Mouse (Mus musculus) brain, embryonic 14.5 days (tissue): Measurements from ENCODE around the gene Senp1. TPM values are rescaled to one million over a fixed set of nuclear protein-coding genes. Genes with fewer than 3 reads are reported as not detected.
A peak's percentile ranks its signal among the peaks of the same experiment; 100 is the strongest.

Experiments
- DNase-seq: peaks from one replicate; pipeline ENCODE4 v3.0.0-alpha.2; 2011; ENCODE audit warnings: low read depth
- CTCF ChIP-seq: fragments of 200-500 bp; IDR thresholded peaks from 2 replicates; pipeline ENCODE4 v1.5.1; 2012; ENCODE audit warnings: inconsistent platforms, mild to moderate bottlenecking, moderate library complexity, borderline replicate concordance; ENCODE audit not compliant: insufficient read depth, insufficient read length; ENCODE audit errors: extremely low read depth
- POLR2A ChIP-seq: fragments of 200-500 bp; IDR thresholded peaks from 2 replicates; pipeline ENCODE4 v1.6.1; 2012; ENCODE audit warnings: mild to moderate bottlenecking, inconsistent platforms, borderline replicate concordance; ENCODE audit not compliant: poor library complexity, insufficient read depth, insufficient read length, severe bottlenecking; ENCODE audit errors: extremely low read depth
- polyA plus RNA-seq: library from polyadenylated mRNA; depleted of rRNA; stranded (reverse); fragments of >200 nt; gene quantifications from 2 replicates; pipeline ENCODE4 v1.2.3, GENCODE M21; 2012

Gene Senp1
- polyA plus RNA-seq, 1 experiment, result 25.3 TPM

DNA sequence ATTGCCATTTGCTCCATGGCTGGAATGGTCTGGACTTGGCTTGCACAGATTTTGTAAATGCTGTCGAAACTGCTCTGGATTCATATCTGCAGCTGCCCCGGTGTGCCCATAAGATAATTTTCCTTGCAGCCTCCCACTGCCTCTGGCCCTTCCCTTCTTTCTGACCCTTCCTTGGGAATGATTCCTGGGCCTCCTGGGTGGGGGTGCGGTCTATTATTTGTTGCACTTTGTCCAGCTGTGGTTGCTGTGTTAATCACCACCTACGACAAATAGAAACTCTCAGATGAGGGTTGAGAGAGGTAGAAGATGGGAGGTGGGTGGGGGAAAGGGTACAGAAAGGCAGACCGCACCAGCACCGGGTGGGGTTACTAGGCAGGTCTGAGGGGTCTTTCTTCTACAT is 13.7 kb upstream of the Senp1 start:
- no peak for TF ChIP-seq POLR2A
- TF ChIP-seq CTCF, result no peak
- no peak for DNase-seq

DNA sequence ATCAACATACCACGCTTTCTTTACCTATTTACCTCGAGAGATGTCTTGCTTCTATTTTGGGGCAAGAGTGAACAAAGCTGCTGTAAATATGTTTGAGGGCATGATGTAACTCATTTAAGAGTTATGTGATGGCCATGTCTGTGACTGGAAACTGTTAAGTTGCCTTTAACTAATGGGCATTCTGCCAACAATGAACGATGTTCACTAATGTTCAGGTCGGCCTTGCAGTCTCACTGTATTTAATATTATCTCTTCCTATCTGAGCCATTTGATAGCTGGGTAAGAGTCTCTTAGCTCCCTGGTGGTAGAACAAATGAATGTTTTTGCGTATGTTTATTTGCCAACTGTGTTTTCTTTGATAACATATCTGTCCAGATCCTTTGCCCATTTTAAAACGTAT is 13.0 kb upstream of the Senp1 start:
- no peak for DNase-seq

DNA sequence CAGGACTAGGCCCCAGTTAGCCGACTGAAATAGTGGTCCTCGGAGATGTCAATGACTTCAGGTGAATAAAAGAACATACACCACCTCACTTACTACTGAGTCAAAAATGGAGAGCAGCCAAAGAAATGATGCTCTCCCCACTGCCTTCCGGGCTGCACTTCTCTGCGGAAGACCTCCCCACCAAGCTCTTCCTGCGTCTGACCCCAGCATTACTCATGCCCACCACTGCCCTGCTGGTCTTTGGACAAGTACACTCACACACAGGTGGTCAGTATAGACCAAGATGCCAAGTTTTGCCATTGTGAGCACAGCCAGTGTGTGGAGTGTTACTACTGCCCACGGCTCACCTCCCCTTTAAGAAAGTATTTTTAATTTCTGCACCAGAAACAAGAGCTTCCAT is 8.9 kb upstream of the Senp1 start:
- no peak for DNase-seq
- TF ChIP-seq CTCF (no peak), POLR2A (no peak)

More for the DNA sequence above, 13.0 kb upstream of the Senp1 start:
- no peak for TF ChIP-seq CTCF
- TF ChIP-seq POLR2A, result no peak

DNA sequence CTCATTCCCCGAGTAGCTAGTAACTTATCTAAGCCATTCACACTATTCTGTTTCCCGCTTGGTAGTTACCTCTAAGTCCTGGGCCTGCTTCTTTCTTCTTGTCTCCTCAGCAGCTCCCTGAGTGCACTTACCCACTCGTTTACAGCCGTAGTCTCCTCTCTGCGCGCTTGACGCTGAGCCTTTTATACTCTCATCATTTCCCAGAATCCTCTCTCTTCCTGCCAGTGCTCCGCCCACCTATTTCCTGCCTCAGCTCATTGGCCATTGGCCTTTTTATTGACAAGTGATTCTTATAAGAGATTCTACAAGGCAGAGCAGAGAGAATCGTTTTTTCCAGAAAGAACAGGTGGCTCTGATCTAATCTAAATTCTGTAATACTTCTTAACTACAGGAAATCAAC is 5.0 kb upstream of the Senp1 start:
- TF ChIP-seq POLR2A, result no peak
- no peak for TF ChIP-seq CTCF
- DNase-seq, result peak; percentile 4

DNA sequence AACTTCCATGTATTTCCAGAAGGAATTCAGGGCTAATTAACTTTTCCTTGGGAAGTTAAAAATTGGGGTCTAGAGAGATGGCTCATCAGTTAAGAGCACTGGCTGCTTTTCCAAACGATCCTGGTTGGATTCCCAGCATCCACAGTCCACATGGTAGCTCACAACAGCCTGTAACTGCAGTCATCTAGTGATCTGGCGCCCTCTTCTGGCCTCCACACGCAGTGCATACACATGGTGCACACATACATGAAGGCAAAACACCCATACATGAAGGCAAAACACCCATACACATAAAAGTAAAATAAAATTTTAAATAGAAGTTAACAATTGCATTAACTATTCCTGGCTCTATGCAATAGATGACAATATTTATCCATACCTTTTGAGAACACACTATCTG is 3.4 kb upstream of the Senp1 start:
- DNase-seq, result no peak
- no peak for TF ChIP-seq POLR2A
- TF ChIP-seq CTCF, result peak; percentile 12; the same call in 1 of the 2 replicates

DNA sequence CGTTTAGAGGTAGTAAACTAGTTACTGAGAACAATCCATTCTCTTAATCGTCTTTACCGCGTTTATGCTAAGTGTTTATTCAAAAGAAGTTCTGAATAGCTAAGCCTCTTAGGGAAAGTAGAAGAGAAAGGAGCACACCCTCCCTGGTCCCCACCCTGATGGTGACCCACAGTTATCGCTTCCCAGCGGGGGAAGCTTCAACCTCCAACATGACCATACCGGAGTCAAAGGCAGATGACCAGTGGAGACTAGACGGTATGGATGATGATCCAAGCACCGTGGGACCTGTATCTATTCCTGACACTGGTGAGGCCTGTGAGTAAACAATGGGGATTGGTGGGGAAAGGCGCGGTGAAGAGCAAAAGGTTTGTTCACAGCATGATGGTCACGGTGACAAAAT is 1.4 kb upstream of the Senp1 start:
- no peak for DNase-seq
- no peak for TF ChIP-seq CTCF

DNA sequence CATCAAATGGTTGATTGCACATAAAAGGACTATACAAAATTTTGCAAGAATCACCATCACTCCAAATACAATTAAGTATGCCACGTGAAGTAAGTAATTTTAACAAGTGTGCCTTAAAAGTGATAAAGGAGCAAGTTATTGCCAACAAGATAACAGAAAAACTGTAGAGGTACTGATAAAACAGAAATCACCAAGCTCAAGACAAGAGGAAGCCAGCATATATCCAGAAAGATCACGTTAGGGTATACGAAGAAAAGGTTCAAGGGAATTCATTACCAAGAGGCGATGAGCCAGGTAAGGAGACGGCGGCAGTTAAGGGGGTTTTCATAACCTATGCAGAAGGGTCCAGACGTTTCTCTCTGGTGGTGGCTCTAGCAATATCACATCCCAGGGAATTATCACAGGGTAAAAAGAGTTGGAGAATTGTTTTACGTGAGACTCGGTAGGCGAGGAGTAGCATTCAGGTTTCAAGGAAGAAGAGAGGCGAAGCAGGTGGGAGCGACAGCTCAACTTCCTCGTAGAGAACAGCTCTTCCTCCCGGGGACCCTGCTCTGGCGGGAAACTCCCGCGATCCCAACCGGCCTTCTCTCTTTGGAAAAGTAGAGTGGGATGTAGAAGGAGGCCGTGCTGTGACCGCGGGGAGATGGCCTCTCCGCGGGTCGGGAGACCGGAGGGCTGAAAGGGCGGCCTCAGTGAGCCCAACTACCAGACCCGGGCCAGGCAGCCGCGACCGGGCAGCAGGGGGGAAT is 998 bp downstream of the Senp1 start, which contains the start of gene Pfkm:
TSS of gene Pfkm (plus strand) at position 218 of the 749 bp plus-strand sequence.
- TF ChIP-seq CTCF (no peak), POLR2A (no peak)
- DNase-seq, result no peak

DNA sequence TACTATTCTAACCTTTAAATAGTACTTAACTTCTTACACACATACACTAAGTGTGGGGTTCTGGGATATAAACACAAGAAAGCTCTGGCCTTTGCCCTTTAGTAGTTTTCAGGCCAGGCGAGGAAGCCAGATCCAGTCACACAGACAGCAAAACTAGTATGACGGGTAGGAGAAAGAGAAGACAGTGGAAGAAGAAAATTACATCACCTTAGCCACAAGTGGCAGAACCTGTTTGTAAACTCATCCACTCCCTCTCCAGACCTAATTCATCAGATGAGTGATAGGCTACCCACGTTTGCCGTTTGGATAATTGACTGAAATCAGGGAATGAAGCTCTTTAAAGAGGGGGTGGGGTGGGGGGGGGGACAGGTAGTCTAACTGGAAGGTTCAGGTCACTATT is 1.7 kb downstream of the Senp1 start:
- TF ChIP-seq CTCF (no peak), POLR2A (no peak)
- no peak for DNase-seq

DNA sequence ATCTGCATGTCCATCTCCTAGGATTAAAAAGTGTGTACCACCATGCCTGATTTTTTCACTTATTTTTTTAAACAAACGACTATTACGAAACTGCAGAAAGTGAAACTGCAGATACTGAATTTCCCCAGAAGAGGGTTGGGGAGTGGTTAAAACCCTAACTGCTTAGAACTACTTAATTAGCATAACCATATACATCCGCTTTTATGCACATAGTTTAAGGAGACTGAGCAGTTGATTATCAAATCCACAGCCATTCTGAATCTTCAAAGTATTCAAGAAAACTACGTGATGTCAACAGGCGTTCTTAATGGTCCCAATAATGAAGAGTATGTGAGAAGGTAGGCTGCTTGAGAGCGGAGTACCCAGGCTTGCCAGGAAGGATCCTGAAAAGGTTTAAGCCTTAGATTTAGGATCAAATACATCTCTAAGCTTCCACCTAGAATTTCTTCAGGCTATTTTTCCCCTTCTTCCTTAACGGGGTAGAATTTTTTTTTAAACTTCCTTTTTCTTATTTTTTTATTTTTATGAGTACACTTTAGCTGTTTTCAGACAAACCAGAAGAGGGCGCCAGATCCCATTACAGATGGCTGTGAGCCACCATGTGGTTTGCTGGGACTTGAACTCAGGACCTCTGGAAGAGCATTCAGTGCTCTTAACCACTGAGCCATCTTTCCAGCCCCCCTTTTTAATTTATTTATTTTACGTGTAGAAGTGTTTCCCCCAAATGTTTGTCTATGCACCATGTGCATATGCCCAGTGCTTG is 3.9 kb downstream of the Senp1 start:
- peak; percentile 13 for DNase-seq
- TF ChIP-seq POLR2A (no peak), CTCF (peak; percentile 45; the same call in 1 of the 2 replicates)

DNA sequence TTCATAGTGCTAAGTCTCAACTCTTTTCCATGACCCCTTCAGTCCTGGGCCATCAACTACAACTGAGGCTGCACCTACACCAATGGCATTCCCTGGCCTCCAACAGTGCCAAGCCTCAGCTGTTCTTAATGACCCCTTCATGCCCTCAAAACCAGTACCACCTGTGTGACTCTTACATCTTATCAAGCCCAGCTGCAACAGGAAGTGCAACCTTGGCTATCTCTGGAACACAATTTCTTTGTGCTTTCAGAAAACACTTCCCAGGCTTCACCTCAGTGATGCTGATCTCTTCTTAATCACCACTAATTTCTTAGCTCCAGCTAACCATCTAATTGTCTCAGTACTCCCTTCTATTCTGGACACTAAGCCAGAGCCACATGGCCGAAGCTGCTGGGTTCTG is 4.7 kb downstream of the Senp1 start:
- no peak for DNase-seq
- TF ChIP-seq CTCF (no peak), POLR2A (no peak)

DNA sequence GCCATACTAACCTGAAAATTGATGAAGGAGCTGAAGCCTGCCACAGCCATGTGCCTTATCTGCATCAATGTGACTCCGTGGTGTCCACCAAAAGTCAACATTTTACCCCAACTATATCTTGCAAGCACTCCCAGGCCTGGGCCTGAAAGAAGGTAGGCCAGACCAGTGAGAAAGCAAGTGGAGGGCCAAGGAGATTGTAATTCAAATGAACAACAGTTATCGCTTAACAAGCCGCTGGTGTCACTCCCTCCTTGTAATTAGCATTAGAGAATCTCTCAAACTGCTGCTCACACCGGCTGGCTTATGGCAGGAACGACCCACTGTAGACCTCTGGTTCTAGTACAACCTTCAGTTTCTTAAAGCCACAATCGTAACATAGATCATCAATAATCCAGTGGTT is 16.6 kb downstream of the Senp1 start:
- DNase-seq, result no peak
- TF ChIP-seq POLR2A (no peak), CTCF (no peak)

DNA sequence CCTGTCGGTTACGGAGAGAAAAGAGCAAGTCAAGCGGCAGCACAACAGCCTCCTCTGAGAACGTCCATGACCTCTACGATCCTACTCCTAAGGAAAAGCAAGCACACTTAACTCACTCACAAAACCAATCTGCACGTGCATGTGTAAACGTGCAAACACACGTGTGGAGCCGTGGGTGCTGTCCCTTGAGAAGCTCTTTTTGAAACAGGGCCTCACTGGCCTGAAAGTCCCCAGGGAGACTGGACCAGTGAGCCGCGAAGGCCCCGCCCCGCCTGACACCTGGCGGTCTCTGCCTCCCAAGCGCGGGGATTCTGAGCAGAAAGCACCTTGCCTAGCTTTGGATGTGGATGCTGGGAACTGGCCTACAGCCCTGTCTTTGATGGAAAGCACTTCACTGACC is 18.5 kb downstream of the Senp1 start:
- no peak for DNase-seq

More for the DNA sequence above, 18.5 kb downstream of the Senp1 start:
- no peak for TF ChIP-seq POLR2A
- TF ChIP-seq CTCF, result no peak
